Mouse (Mus musculus): Measurements from ENCODE around the gene Fam83f.

- TF ChIP-seq CTCF (IDR thresholded peaks at IDR 0.05; ENCODE audit: low read depth) (no peak), EP300 (IDR thresholded peaks at IDR 0.05; ENCODE audit: low read depth) (no peak)
Measured at GRCm38 (mm10) chr15:80664444-80664843, 7.2 kb upstream of the Fam83f start.
